Mouse (Mus musculus) lung, postnatal 0 days (tissue): Measurements from ENCODE around the gene Olfr1245. TPM values are rescaled to one million over a fixed set of nuclear protein-coding genes. Genes with fewer than 3 reads are reported as not detected.

Experiments
- ATAC-seq: fragments of 200-750 bp; cut with Nextera tagmentation; 2 replicates; pipeline ENCODE4 v1.8.0; 2017; ENCODE audit warnings: moderate library complexity
- DNase-seq: peaks from one replicate; pipeline ENCODE4 v3.0.0-alpha.2; 2016; ENCODE audit warnings: low spot score
- H3K27ac ChIP-seq: fragments of 300-500 bp; sonication (generic); 2 replicates; pipeline ENCODE4 v1.5.1; 2014; ENCODE audit warnings: antibody characterized with exemption, mild to moderate bottlenecking, low read length, mixed read lengths
- H3K27me3 ChIP-seq: fragments of 300-500 bp; sonication (generic); replicated peaks from 2 replicates; pipeline ENCODE4 v1.6.1; 2014; ENCODE audit warnings: low read length, mixed read lengths; ENCODE audit not compliant: insufficient read depth
- H3K36me3 ChIP-seq: fragments of 300-500 bp; sonication (generic); 2 replicates; pipeline ENCODE4 v1.6.1; 2014; ENCODE audit warnings: low read length, mixed read lengths; ENCODE audit not compliant: insufficient read depth
- H3K4me1 ChIP-seq: fragments of 300-500 bp; sonication (generic); 2 replicates; pipeline ENCODE4 v1.6.1; 2014; ENCODE audit warnings: antibody characterized with exemption, low read depth, low read length, mixed read lengths; ENCODE audit not compliant: insufficient read depth
- H3K4me2 ChIP-seq: fragments of 300-500 bp; sonication (generic); replicated peaks from 2 replicates; pipeline ENCODE4 v1.6.1; 2014; ENCODE audit warnings: low read depth, mild to moderate bottlenecking, low read length, moderate library complexity, mixed read lengths
- H3K4me3 ChIP-seq: fragments of 300-500 bp; sonication (generic); 2 replicates; pipeline ENCODE4 v1.5.1; 2014; ENCODE audit warnings: low read depth, low read length
- H3K9ac ChIP-seq: fragments of 300-500 bp; sonication (generic); replicated peaks from 2 replicates; pipeline ENCODE4 v1.6.1; 2014; ENCODE audit warnings: low read depth, mild to moderate bottlenecking
- H3K9me3 ChIP-seq: fragments of 300-500 bp; sonication (generic); 2 replicates; pipeline ENCODE4 v1.6.1; 2016; ENCODE audit warnings: low read length, mixed read lengths
- CTCF ChIP-seq: IDR thresholded peaks from 2 replicates; pipeline ENCODE4 v1.5.1; 2016; ENCODE audit warnings: antibody characterized with exemption, mild to moderate bottlenecking
- EP300 ChIP-seq: IDR thresholded peaks from 2 replicates; pipeline ENCODE4 v1.6.1; 2016; ENCODE audit warnings: antibody characterized with exemption, mild to moderate bottlenecking, control low read depth
- WGBS: fragments of 180-500 bp; shearing (Covaris S2); extraction: QIAGEN DNeasy Blood & Tissue Kit; methylation state at CpG from one replicate; pipeline ENCODE4 v1.1.7; 2014; 5-methylcytosine and 5-hydroxymethylcytosine counted together
- polyA plus RNA-seq: library from polyadenylated mRNA; unstranded; fragments of >200 nt; fragmentation: Nextera tagmentation; extraction: Ambion mirVana; gene quantifications from 2 replicates; pipeline ENCODE4 v1.2.1, GENCODE M21; 2015

Olfr1245 gene
- polyA plus RNA-seq, 1 experiment from 2014 or later, result not detected

GRCm38 (mm10) chr2:89531387-89531786, 46.9 kb downstream of the Olfr1245 start, which contains the start of gene Olfr1243:
Gene Olfr1243, minus strand, starts transcription at chr2:89531487.
- DNase-seq, result no peak
- Histone ChIP-seq H3K36me3 (no peaks in the 10 kb centered on the region), H3K4me1 (no peaks in the 10 kb centered on the region), H3K27ac (no peak within 1 kb of the TSS), H3K27me3 (no peaks in the 10 kb centered on the region), H3K9me3 (no peaks in the 10 kb centered on the region), H3K4me2 (no peak within 1 kb of the TSS), H3K9ac (no peak within 1 kb of the TSS), H3K4me3 (no peak within 1 kb of the TSS)
- ATAC-seq, result no peak
- TF ChIP-seq EP300, result no peak
- TF ChIP-seq CTCF, result no peak
- WGBS, result 69% methylated on average over 1 of the region's 1 CpGs

Other genes starting within 250 kb of the Olfr1245 start
- gene Olfr1232, start 248.8 kb downstream of the Olfr1245 start, polyA plus RNA-seq, result not detected in 2 replicates
- not detected in 2 replicates for gene Olfr1233, start 236.0 kb downstream of the Olfr1245 start, polyA plus RNA-seq
- not detected in 2 replicates for gene Olfr1234, start 213.6 kb downstream of the Olfr1245 start, polyA plus RNA-seq
- gene Olfr1238, start 168.8 kb downstream of the Olfr1245 start, polyA plus RNA-seq, result not detected in 2 replicates
- not detected in 2 replicates for gene Olfr1239, start 158.0 kb downstream of the Olfr1245 start, polyA plus RNA-seq
- not detected in 2 replicates for gene Olfr1240, start 135.4 kb downstream of the Olfr1245 start, polyA plus RNA-seq
- gene Olfr1241, start 91.3 kb downstream of the Olfr1245 start, polyA plus RNA-seq, result not detected in 2 replicates
- gene Olfr1242, start 80.1 kb downstream of the Olfr1245 start, polyA plus RNA-seq, result not detected in 2 replicates
- gene Olfr1243, start 47.0 kb downstream of the Olfr1245 start, polyA plus RNA-seq, result not detected in 2 replicates
- not detected in 2 replicates for gene Olfr1246, start 14.7 kb upstream of the Olfr1245 start, polyA plus RNA-seq
- gene Olfr1247, start 35.7 kb upstream of the Olfr1245 start, polyA plus RNA-seq, result not detected in 2 replicates
- gene Olfr1248, start 39.8 kb upstream of the Olfr1245 start, polyA plus RNA-seq, result not detected in 2 replicates
- not detected in 2 replicates for gene Olfr1249, start 56.5 kb upstream of the Olfr1245 start, polyA plus RNA-seq
- gene Olfr1250, start 83.0 kb upstream of the Olfr1245 start, polyA plus RNA-seq, result not detected in 2 replicates
- not detected in 2 replicates for gene Olfr1251, start 93.5 kb upstream of the Olfr1245 start, polyA plus RNA-seq
- gene Olfr1252, start 146.6 kb upstream of the Olfr1245 start, polyA plus RNA-seq, result not detected in 2 replicates
- not detected in 2 replicates for gene Olfr1253, start 178.6 kb upstream of the Olfr1245 start, polyA plus RNA-seq
- gene Olfr1254, start 215.2 kb upstream of the Olfr1245 start, polyA plus RNA-seq, result not detected in 2 replicates
- gene Olfr1255, start 233.6 kb upstream of the Olfr1245 start, polyA plus RNA-seq, result not detected in 2 replicates